Mouse (Mus musculus) cerebellum, adult (tissue): ENCODE results near the gene 4930447F04Rik.

Source experiments
- ATAC-seq: cut with Nextera tagmentation; 2 replicates; pipeline ENCODE4 v1.9.2; 2017; ENCODE audit warnings: mild to moderate bottlenecking, moderate library complexity, mixed read lengths; ENCODE audit not compliant: insufficient number of reproducible peaks, low FRiP score, low TSS enrichment

4930447F04Rik gene

GRCm38 (mm10) chrX:66304124-66304523 lies at the start of gene 4930447F04Rik:
Gene 4930447F04Rik (minus strand): TSS chrX:66304224.
- no peak for ATAC-seq
